Mouse (Mus musculus) kidney, postnatal 0 days (tissue): ENCODE results near the gene Smok2a. TPM values are rescaled to one million over a fixed set of nuclear protein-coding genes. Genes with fewer than 3 reads are reported as not detected.
"Not testable (repeated sequence)": the region's sequence is repeated elsewhere in the genome, so short reads cannot be mapped to it uniquely, and the experiment has no call there.

Experiments used
- ATAC-seq: fragments of 200-750 bp; cut with Nextera tagmentation; replicated peaks from 2 replicates; pipeline ENCODE4 v1.8.0; 2017; ENCODE audit warnings: low read depth, moderate number of reproducible peaks, moderate TSS enrichment, moderate library complexity; ENCODE audit not compliant: low FRiP score
- DNase-seq: peaks from one replicate; pipeline ENCODE4 v3.0.0-alpha.2; 2016; ENCODE audit warnings: low spot score
- H3K27ac ChIP-seq: fragments of 300-500 bp; sonication (generic); 2 replicates; pipeline ENCODE4 v1.5.1; 2014; ENCODE audit warnings: mild to moderate bottlenecking
- H3K27me3 ChIP-seq: fragments of 300-500 bp; sonication (generic); 2 replicates; pipeline ENCODE4 v1.6.1; 2014; ENCODE audit warnings: low read length, mixed read lengths; ENCODE audit not compliant: insufficient read depth
- H3K36me3 ChIP-seq: fragments of 300-500 bp; sonication (generic); 2 replicates; pipeline ENCODE4 v1.6.1; 2014; ENCODE audit warnings: low read length, mixed read lengths; ENCODE audit not compliant: insufficient read depth
- H3K4me1 ChIP-seq: fragments of 300-500 bp; sonication (generic); replicated peaks from 2 replicates; pipeline ENCODE4 v1.6.1; 2014; ENCODE audit warnings: antibody characterized with exemption, low read length, mixed read lengths; ENCODE audit not compliant: insufficient read depth
- H3K4me2 ChIP-seq: fragments of 300-500 bp; sonication (generic); 2 replicates; pipeline ENCODE4 v1.6.1; 2014; ENCODE audit warnings: mild to moderate bottlenecking, low read length, moderate library complexity, mixed read lengths
- H3K4me3 ChIP-seq: fragments of 300-500 bp; sonication (generic); replicated peaks from 2 replicates; pipeline ENCODE4 v1.5.1; 2014; ENCODE audit warnings: low read depth, low read length
- H3K9ac ChIP-seq: fragments of 300-500 bp; sonication (generic); 2 replicates; pipeline ENCODE4 v1.6.1; 2014; ENCODE audit warnings: low read depth, low read length
- H3K9me3 ChIP-seq: fragments of 300-500 bp; sonication (generic); replicated peaks from 2 replicates; pipeline ENCODE4 v1.6.1; 2016; ENCODE audit warnings: low read length, inconsistent platforms, mixed read lengths
- CTCF ChIP-seq: IDR thresholded peaks from 2 replicates; pipeline ENCODE4 v1.5.1; 2016; ENCODE audit warnings: antibody characterized with exemption, low read depth, mild to moderate bottlenecking, moderate library complexity
- WGBS: fragments of 180-500 bp; shearing (Covaris S2); extraction: QIAGEN DNeasy Blood & Tissue Kit; methylation state at CpG from one replicate; pipeline ENCODE4 v1.1.7; 2014; 5-methylcytosine and 5-hydroxymethylcytosine counted together
- polyA plus RNA-seq: library from polyadenylated mRNA; unstranded; fragments of >200 nt; fragmentation: Nextera tagmentation; extraction: Ambion mirVana; gene quantifications from 2 replicates; pipeline ENCODE4 v1.2.1, GENCODE M21; 2015

Gene Smok2a
- polyA plus RNA-seq, 1 experiment from 2014 or later, result not detected

DNA sequence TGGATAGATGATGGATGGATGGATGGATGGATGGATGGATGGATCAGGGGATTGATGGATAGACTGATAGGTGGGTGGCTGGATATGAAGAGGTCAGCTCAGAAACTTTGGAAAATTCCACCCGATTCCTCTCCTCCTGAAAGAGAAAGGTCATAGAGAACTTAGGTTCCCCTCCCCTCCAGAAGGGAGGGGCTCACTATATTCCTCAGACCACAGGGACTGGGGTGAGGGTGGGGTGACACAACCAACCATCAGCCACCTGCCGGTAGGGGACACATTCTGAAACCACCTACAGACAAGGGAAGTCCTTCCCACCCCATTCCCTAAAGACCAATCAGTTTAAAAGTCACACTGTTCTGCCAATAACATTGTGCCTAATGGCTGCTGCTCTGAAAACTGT lies 14.5 kb upstream of the Smok2a start:
- ATAC-seq (peak; percentile 33; the same call in 1 of the 2 replicates), DNase-seq (no peak)
- Histone ChIP-seq H3K4me2 (no peak overlapping the region), H3K27me3 (no peaks in the 10 kb centered on the region), H3K9me3 (peaks cover 8% of the 10 kb centered on the region; the same call in 1 of the 2 replicates), H3K9ac (no peak overlapping the region), H3K4me3 (no peak overlapping the region), H3K4me1 (no peaks in the 10 kb centered on the region), H3K36me3 (no peaks in the 10 kb centered on the region), H3K27ac (no peak overlapping the region)
- WGBS, result 87% methylated on average over 2 of the region's 2 CpGs
- TF ChIP-seq CTCF, result no peak

DNA sequence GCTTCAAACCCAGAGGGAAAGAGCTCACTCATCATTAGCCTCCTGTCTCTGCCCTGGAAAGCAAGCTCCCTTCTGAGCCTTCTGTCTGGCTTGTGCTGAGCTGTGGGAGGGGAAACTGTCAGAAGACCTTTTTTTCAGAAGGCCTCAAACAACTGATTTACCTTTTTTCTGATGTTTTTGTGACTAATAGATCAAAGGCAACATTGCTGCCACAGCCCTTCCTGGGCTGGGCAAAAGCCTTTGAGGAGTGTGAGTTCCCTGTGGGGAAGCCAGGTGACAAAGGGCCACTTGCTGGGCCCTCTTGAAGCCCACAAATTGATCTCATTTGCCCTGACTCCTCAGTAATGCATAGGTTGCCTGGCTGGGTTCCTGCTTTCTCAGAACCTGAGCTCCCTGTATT lies 12.5 kb upstream of the Smok2a start:
- not testable (repeated sequence) for H3K4me1 ChIP-seq, H3K4me3 ChIP-seq, H3K27ac ChIP-seq, H3K9ac ChIP-seq, ATAC-seq, DNase-seq, H3K36me3 ChIP-seq, H3K4me2 ChIP-seq, H3K27me3 ChIP-seq
- H3K9me3 ChIP-seq, result peaks cover 20% of the 10 kb centered on the region

DNA sequence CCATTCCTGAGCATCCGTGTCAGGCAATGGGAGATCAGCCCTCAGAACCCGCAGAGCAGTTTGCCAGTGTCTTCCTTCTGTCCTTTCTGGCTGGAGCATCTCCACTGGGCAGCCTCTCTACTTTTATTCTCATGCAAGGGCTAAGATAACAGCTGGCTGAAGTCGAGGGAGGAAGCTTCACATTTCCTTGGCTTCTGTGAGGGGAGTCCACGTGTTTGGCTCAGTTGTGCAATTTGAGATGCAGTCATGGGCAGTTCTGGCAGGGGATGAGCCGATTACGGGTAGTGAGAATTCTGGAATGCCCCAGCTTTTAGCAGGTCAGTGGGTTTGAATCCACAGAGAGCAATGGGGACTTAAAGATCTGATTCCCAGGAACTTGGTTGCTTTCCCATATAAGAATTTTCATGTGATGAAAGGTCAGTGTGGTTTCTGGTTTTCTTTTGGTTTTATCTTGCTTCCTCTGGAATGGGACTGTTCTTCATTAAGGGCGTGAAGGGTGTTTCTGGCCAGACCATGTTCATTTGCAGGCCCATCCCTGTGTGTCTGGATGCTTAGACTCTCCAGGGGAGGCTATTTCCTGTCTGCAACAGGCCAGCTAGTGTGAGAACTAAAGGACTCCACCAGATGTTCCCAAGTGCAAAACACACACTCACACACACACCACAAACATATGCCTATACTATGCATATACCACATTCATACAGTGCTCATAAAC lies 8.7 kb upstream of the Smok2a start:
- DNase-seq, result peak; percentile 23
- Histone ChIP-seq H3K4me3 (no peak overlapping the region), H3K27ac (no peak overlapping the region), H3K9ac (no peak overlapping the region), H3K4me2 (no peak overlapping the region), H3K27me3 (no peaks in the 10 kb centered on the region), H3K9me3 (peaks cover 51% of the 10 kb centered on the region), H3K36me3 (no peaks in the 10 kb centered on the region), H3K4me1 (no peaks in the 10 kb centered on the region)
- no peak for TF ChIP-seq CTCF
- no peak for ATAC-seq
- WGBS, result 70% methylated on average over 7 of the region's 7 CpGs

DNA sequence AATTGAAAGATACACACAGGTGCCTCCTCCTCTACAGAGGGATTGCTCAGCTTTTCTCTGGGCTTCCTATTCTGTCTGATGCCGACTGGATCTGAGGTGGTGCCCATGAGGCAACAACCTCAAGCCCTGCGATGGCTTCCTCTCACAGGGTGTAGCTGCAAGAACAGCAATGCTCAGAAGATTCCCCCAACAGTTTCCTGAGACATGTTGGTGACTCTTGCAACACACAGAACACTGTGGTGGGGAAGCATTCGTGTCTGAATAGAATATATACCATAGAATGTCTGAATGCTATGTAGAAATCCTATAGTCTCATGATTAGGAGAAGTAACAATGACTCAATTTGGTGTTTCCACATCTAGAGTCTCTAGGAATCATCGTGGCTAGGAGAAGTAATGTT lies 6.8 kb upstream of the Smok2a start:
- H3K27ac ChIP-seq, result no peak overlapping the region
- H3K4me3 ChIP-seq, result no peak overlapping the region
- no peak for ATAC-seq
- no peak overlapping the region for H3K9ac ChIP-seq
- DNase-seq, result no peak
- WGBS, result 62% methylated on average over 4 of the region's 4 CpGs
- H3K27me3 ChIP-seq, result no peaks in the 10 kb centered on the region
- no peaks in the 10 kb centered on the region for H3K36me3 ChIP-seq
- TF ChIP-seq CTCF, result no peak
- no peak overlapping the region for H3K4me2 ChIP-seq
- no peaks in the 10 kb centered on the region for H3K4me1 ChIP-seq
- peaks cover 66% of the 10 kb centered on the region for H3K9me3 ChIP-seq

DNA sequence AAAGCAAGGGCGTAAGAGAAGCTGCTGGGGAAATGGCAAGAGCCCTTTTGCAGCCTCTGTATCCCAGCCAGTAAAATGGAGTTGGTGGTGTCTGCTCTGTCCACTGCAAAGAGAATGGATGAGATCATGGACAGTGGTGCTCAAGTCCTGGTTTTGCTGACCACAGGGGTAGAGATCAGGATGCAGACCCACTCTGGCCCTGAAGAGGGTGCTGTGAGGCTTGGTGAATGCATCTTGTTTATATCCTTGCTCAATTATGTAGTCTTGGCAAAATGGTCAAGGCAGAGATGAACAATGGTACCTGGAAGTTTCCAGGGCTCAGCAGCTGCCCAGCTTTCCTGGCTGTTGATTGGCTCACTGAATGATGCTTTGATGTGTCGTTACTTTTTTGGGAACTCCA lies 5.4 kb upstream of the Smok2a start:
- WGBS, result 82% methylated on average over 2 of the region's 2 CpGs
- H3K4me3 ChIP-seq, result no peak overlapping the region
- H3K27ac ChIP-seq, result no peak overlapping the region
- peak; percentile 23; the same call in 1 of the 2 replicates for TF ChIP-seq CTCF
- no peaks in the 10 kb centered on the region for H3K36me3 ChIP-seq
- H3K9me3 ChIP-seq, result peaks cover 72% of the 10 kb centered on the region
- DNase-seq (no peak), ATAC-seq (no peak)
- H3K4me1 ChIP-seq, result no peaks in the 10 kb centered on the region
- no peak overlapping the region for H3K9ac ChIP-seq
- H3K27me3 ChIP-seq, result no peaks in the 10 kb centered on the region
- no peak overlapping the region for H3K4me2 ChIP-seq

DNA sequence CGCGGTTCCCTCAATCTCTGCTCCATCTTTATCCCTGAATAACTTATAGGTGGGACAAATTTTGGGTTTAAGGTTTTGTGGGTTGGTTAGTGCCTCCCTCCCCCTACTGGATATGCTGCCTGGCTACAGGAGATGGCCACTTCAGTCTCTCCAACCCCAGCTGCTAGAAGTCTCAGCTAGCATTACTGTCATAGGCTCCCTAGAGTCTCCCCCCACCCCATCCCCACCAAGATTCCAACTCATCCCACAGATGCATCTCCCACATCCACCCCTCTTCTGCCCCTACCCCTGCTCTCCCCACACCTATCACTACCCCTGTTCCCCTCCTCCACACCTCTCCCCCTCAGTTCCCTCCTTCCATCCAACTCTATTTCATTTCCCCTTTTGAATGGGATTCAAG lies 933 bp downstream of the Smok2a start:
- not testable (repeated sequence) for H3K4me2 ChIP-seq, H3K27ac ChIP-seq, H3K4me3 ChIP-seq, H3K36me3 ChIP-seq, DNase-seq, H3K4me1 ChIP-seq, H3K27me3 ChIP-seq, H3K9ac ChIP-seq, ATAC-seq
- 81% methylated on average over 2 of the region's 2 CpGs for WGBS
- H3K9me3 ChIP-seq, result peaks cover 42% of the 10 kb centered on the region

DNA sequence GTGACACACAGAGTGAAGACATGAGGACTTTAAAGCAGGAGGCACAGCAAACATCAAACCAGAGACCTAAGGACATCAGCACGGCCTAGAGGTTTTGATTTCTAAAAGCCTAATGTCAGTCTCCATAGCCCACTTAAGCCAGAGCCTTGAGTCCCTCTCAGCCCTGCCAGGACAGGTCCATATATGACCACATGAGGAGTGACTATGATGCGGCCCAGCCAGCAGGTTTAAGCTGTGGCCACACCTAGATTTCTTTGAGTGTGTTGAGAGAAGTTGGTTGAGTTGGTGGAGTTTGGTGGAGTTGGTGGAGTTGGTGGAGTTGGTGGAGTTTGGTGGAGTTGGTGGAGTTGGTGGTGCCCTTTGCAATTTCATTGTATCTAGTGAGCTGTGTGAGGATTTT lies 9.0 kb downstream of the Smok2a start, which contains the start of gene Smok2b:
Gene Smok2b, plus strand, starts transcription at position 301 of the 400 bp plus-strand sequence.
- not testable (repeated sequence) for ATAC-seq, H3K4me3 ChIP-seq, H3K27ac ChIP-seq, DNase-seq, H3K36me3 ChIP-seq, H3K9ac ChIP-seq, H3K4me2 ChIP-seq, H3K4me1 ChIP-seq, H3K27me3 ChIP-seq
- H3K9me3 ChIP-seq, result peaks cover 22% of the 10 kb centered on the region; the same call in 1 of the 2 replicates
- WGBS, result 78% methylated on average over 2 of the region's 2 CpGs

DNA sequence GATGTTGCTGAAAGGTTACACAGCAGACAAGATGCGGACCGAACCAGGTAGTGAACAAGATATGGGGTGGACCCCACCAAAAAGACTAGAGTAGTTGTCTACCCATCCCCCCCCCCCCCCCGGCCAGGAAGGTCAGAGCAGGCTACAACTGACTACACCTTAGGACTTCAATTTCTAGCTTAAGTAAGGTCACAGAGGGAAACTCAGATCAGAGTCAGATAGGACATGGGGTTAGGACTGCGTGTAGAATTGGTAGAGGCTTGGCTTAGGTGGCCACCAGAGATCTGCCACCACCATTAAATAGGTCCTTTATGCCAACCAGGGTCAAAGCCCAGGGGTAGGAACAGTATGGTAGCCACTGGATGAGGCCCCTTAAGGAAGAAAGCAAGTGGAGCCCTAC lies 18.5 kb downstream of the Smok2a start:
- WGBS, result 83% methylated on average over 4 of the region's 4 CpGs
- not testable (repeated sequence) for ATAC-seq, H3K4me3 ChIP-seq, H3K27ac ChIP-seq, H3K27me3 ChIP-seq, H3K4me2 ChIP-seq, DNase-seq, H3K36me3 ChIP-seq, H3K4me1 ChIP-seq, H3K9ac ChIP-seq
- peaks cover 13% of the 10 kb centered on the region; the same call in 1 of the 2 replicates for H3K9me3 ChIP-seq

DNA sequence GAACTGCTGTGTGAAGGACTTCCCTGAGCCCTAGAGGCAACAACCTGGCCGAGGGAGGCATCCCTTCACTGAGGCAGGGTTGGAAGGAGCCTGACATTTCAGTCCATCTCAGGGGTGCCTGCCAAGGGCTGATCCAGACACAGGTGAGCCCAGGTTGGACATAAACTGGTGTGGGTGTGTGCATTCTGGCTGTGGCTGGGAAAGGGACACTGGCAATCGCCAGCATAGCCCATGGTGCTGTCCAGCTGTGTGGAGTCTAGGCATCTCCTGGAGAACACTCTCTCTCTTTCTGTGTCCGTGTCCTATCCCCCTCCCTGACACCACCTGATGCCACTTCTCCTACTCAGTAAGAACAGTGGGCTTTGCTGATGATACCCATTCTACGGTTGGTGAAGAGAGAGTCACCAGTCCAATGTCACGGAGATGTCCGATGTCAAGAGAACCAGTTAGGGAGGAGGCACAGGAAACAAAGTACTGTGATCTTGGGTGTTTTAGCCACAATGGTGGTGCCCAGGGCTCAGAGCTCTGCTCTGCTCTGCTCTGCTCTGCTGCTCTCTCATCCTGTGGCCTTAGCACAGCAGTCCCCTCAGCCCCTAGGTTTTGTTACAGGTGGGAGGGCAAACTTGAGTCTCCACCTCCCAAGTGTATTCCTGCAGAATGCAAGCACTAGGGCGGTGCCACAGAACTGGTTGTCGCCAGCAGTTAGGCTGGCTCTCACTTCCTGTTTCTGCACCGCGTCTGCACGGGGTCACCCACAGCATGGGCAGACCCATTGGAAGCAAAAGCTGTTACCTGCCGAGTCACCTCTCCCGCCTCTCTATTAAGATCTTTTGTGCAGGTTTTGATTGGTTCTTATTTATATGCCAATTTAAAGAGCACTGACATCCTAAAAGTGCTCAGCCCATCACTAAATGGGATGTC lies 20.1 kb downstream of the Smok2a start:
- WGBS, result 89% methylated on average over 7 of the region's 13 CpGs
- H3K36me3 ChIP-seq, H3K4me3 ChIP-seq, DNase-seq, H3K4me1 ChIP-seq, H3K9ac ChIP-seq, H3K27ac ChIP-seq, H3K27me3 ChIP-seq, H3K4me2 ChIP-seq: not testable (repeated sequence)
- ATAC-seq, result peak; percentile 22; the same call in 1 of the 2 replicates
- H3K9me3 ChIP-seq, result peaks cover 13% of the 10 kb centered on the region; the same call in 1 of the 2 replicates
